Mouse (Mus musculus): ENCODE data around the gene P2ry12.

GRCm38 (mm10) chr3:59211784-59212183 lies 50.9 kb downstream of the P2ry12 start:
- TF ChIP-seq POLR2AphosphoS2 (IDR thresholded peaks at IDR 0.05; ENCODE audit: insufficient read length, low read depth) (no peak), POLR2A (IDR thresholded peaks at IDR 0.05; ENCODE audit: insufficient read length, low read depth) (no peak), SRF (IDR thresholded peaks at IDR 0.05; ENCODE audit: control insufficient read depth, insufficient read length, low read depth) (no peak), MAX (IDR thresholded peaks at IDR 0.05; ENCODE audit: low read depth) (no peak), USF1 (IDR thresholded peaks at IDR 0.05; ENCODE audit: low read depth) (no peak), TCF12 (IDR thresholded peaks at IDR 0.05; ENCODE audit: insufficient read depth, poor library complexity, severe bottlenecking) (no peak), E2F4 (IDR thresholded peaks at IDR 0.05; ENCODE audit: insufficient read depth) (no peak), MYOD1 (IDR thresholded peaks at IDR 0.05; ENCODE audit: control insufficient read depth in 1 of 3, insufficient read length in 2 of 3, low read depth in 2 of 3) (no peak), CEBPB (IDR thresholded peaks at IDR 0.05; ENCODE audit: insufficient read depth, poor library complexity, severe bottlenecking) (no peak)
